Mouse (Mus musculus): ENCODE results near the gene Srd5a3.

Srd5a3 gene

DNA sequence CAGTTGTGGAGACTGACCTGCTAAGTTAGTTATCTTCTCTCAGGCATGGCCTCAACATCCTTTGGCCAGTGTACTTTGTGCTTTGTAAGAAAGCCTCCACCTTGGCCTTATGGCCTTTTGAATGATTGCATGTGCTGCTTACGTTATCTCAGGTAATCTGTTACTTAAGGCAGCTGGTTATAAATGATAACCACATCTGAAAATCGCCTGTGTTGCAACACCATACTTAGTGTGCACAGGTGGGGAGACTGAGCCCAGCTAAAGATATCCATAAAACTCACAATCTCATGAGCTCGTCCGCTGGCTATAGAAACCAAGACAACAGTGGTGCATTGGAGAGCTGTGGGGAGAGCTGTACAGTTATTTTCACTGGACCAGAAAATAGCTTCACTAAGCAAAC is 50.5 kb downstream of the Srd5a3 start:
- no peak for DNase-seq (ENCODE audit: low spot score in 2 of 2)

DNA sequence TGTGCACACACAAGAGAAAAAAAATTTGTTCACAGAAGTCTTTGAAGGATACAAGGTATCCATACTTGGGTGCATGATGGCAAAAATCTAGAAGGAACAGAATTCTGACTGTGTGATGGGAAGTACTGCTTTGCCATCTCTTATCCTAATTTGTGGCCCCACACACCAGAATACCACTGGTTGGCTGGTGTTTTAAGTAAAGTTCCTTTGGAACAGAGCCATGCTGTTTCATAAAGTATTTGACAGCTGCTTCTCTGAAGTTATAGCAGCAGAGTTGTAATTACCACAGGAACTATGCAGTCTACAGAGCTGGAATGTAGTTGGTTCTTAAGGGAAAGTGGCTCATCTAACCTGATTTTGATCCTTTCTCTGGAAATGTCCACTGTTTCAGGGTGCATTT is 53.0 kb downstream of the Srd5a3 start:
- no peak for DNase-seq (ENCODE audit: low spot score in 2 of 2)

DNA sequence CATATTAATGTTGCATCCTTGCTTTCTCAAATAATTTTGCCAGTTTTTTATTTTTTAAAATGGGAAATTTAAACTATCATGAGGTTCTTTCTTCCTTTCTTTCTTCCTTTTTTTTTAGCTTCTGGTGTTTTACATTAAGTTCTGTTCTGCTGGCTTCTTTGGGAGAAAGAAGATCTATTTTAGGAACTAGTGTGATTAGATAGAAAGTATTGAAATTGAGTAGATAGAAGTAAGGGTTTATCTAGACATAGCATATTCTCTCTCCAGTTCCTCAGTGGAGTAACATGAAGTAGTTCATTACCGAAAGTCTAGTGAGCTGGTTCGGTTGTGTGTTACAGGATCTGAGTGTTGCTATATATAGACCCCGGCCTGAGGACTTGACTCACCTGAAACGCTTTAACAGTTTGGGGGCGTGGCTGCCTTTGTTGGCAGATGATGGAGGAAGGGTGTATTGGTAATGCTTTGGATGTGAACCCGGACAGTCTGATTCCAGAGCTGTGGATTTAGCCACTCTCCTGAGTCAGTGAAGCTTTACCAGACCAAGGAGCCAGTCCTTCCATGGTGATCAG is 54.4 kb downstream of the Srd5a3 start:
- DNase-seq (ENCODE audit: low spot score in 2 of 2) = no peak

DNA sequence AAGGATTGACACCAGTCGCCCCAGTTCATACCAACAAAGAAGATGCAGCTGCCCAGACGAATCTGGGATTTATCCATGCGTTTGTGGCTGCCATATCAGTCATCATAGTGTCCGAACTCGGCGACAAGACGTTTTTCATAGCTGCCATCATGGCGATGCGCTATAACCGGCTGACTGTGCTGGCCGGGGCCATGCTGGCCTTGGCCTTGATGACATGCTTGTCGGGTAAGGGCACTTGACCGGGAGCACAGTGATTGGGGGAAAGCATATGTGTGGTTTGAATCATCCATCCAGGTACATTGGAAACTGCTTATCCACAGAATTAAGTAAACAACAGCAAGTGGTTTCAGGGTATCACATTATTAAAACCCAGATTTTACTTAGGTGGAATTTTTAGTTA is 59.3 kb downstream of the Srd5a3 start:
- no peak for DNase-seq (ENCODE audit: low spot score in 2 of 2)

GRCm38 (mm10) chr5:76203171-76203570 is 63.1 kb downstream of the Srd5a3 start:
- no peak for DNase-seq (ENCODE audit: low spot score in 2 of 2)

All from heart, adult 9 months (tissue).